Mouse (Mus musculus) limb, embryonic 12.5 days (tissue): ENCODE measurements at regions not wholly inside any gene's neighbourhood (a gene's known extent, or its start where the extent isn't known, plus 50 kb on each side); places are given as distances from the start of the nearest gene placed in this dataset.

Source experiments
- ATAC-seq: fragments of 200-750 bp; cut with Nextera tagmentation; 2 replicates; pipeline ENCODE4 v1.8.0; 2017; ENCODE audit warnings: low read depth, moderate TSS enrichment; ENCODE audit not compliant: insufficient number of reproducible peaks, insufficient read depth, low FRiP score, low TSS enrichment
- H3K27ac ChIP-seq: fragments of 300-500 bp; sonication (generic); 2 replicates; pipeline ENCODE4 v1.5.1; 2016; ENCODE audit warnings: mild to moderate bottlenecking, moderate library complexity
- H3K27me3 ChIP-seq: fragments of 300-500 bp; sonication (generic); 2 replicates; pipeline ENCODE4 v1.6.1; 2016; ENCODE audit warnings: mild to moderate bottlenecking, moderate library complexity
- H3K36me3 ChIP-seq: fragments of 300-500 bp; sonication (generic); 2 replicates; pipeline ENCODE4 v1.6.1; 2016; ENCODE audit warnings: mild to moderate bottlenecking, moderate library complexity
- H3K4me1 ChIP-seq: fragments of 300-500 bp; sonication (generic); replicated peaks from 2 replicates; pipeline ENCODE4 v1.6.1; 2016
- H3K4me2 ChIP-seq: fragments of 300-500 bp; sonication (generic); 2 replicates; pipeline ENCODE4 v1.6.1; 2016; ENCODE audit warnings: mild to moderate bottlenecking, moderate library complexity
- H3K4me3 ChIP-seq: fragments of 300-500 bp; sonication (generic); replicated peaks from 2 replicates; pipeline ENCODE4 v1.5.1; 2016; ENCODE audit warnings: mild to moderate bottlenecking
- H3K9ac ChIP-seq: fragments of 300-500 bp; sonication (generic); replicated peaks from 2 replicates; pipeline ENCODE4 v1.6.1; 2016; ENCODE audit warnings: mild to moderate bottlenecking, moderate library complexity
- H3K9me3 ChIP-seq: fragments of 300-500 bp; sonication (generic); 2 replicates; pipeline ENCODE4 v1.6.1; 2016; ENCODE audit warnings: mild to moderate bottlenecking, moderate library complexity
- WGBS: fragments of 180-500 bp; shearing (Covaris S2); methylation state at CpG from one replicate; pipeline ENCODE4 v1.1.7; 2016; 5-methylcytosine and 5-hydroxymethylcytosine counted together

DNA sequence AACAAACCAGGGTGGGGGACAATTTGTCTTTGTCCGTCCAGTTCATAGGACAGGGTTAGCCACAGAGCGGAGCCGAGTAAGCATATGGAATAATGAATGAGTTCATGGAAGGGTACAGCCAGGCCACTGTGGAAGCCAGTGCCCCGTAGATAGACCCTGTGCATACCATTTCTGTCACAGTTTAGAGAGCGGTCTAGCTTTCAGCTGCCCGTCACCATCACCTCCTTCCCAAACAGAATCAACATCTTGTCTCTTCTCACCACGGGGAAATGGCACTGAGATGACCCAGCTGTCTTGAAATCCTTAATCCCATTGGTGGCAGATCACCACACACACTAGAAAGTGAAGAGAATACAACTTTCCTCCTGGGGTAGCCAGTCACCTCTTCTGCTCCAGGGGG lies 178.7 kb downstream of the Zfp36l1 start:
- Histone ChIP-seq H3K27ac (no peak overlapping the region), H3K4me3 (no peak overlapping the region), H3K4me1 (peaks cover 45% of the 10 kb centered on the region), H3K4me2 (no peak overlapping the region), H3K36me3 (no peaks in the 10 kb centered on the region), H3K9ac (no peak overlapping the region), H3K27me3 (no peaks in the 10 kb centered on the region), H3K9me3 (no peaks in the 10 kb centered on the region)
- no peak for ATAC-seq
- 76% methylated on average over 7 of the region's 7 CpGs for WGBS

DNA sequence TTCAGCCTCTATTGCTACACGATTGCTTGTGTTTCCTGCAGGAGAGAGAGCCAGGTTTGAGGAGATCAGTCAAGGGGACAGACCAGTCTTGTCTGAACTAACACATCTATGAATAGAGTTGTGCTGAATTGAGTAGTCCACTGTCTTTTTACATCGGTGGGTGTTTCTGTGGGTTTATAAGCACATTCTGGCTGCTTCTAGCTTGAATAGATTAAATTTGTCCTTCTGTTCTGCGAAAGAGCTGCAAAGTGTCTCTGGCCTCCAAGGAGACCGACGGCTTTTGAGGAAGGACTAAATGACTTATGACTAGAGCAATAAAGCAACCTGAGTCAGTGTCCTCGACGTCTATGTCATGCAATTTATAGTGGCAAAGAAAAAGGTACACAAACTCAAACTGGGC lies 179.9 kb downstream of the Zfp36l1 start:
- Histone ChIP-seq H3K9me3 (no peaks in the 10 kb centered on the region), H3K4me1 (peaks cover 55% of the 10 kb centered on the region), H3K27me3 (no peaks in the 10 kb centered on the region), H3K4me3 (no peak overlapping the region), H3K36me3 (no peaks in the 10 kb centered on the region), H3K27ac (no peak overlapping the region), H3K4me2 (no peak overlapping the region), H3K9ac (no peak overlapping the region)
- no peak for ATAC-seq
- 72% methylated on average over 7 of the region's 7 CpGs for WGBS

DNA sequence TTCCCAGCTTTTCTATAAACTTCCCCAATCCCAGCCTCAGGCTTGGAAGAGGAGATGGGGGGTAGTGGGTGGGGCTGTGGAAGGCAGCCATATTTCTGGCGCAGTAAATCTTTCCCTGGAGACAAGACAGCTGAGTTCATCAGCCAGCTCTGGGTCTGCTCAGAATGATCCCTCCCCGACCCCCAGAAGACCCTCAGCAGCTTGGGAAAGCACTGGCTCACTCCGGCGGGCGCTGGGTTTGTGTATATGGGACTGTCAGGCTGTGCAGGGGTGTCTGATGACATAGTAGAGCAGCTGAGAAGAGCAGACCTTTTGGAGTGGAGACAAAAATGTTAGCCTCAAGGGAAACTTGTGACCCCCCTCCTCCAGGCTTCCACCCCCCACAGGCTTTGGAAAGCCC lies 181.4 kb downstream of the Zfp36l1 start:
- Histone ChIP-seq H3K36me3 (no peaks in the 10 kb centered on the region), H3K27ac (peak overlapping the region; percentile 59; the same call in 1 of the 2 replicates), H3K9me3 (no peaks in the 10 kb centered on the region), H3K4me2 (no peak overlapping the region), H3K9ac (no peak overlapping the region), H3K27me3 (no peaks in the 10 kb centered on the region), H3K4me3 (no peak overlapping the region), H3K4me1 (peaks cover 56% of the 10 kb centered on the region)
- 42% methylated on average over 5 of the region's 5 CpGs for WGBS
- peak; percentile 17; the same call in 1 of the 2 replicates for ATAC-seq

DNA sequence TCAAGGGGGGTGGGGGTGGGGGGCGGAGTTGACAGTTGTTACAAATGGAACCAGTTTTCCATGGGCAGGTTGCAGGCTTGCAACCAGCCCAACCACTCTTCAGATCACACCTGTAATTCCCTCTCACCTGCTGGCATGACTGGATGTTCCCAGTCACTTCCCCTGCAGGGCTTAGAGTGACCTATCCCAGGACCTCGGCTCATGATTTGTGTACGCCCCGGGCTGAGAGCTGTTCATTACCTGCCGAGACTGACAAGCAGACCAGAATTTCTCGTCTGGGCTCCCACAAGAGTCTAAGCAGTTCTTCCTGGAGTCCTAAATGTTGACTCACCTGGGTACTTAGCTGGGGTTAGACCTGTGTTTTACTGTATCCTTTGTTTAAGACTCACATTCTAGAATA lies 183.0 kb downstream of the Zfp36l1 start:
- ATAC-seq, result no peak
- no peak overlapping the region for H3K4me3 ChIP-seq
- no peaks in the 10 kb centered on the region for H3K9me3 ChIP-seq
- peak overlapping the region; percentile 96 for H3K27ac ChIP-seq
- H3K4me1 ChIP-seq, result peaks cover 64% of the 10 kb centered on the region
- H3K36me3 ChIP-seq, result no peaks in the 10 kb centered on the region
- H3K4me2 ChIP-seq, result no peak overlapping the region
- 37% methylated on average over 6 of the region's 6 CpGs for WGBS
- H3K27me3 ChIP-seq, result no peaks in the 10 kb centered on the region
- no peak overlapping the region for H3K9ac ChIP-seq

DNA sequence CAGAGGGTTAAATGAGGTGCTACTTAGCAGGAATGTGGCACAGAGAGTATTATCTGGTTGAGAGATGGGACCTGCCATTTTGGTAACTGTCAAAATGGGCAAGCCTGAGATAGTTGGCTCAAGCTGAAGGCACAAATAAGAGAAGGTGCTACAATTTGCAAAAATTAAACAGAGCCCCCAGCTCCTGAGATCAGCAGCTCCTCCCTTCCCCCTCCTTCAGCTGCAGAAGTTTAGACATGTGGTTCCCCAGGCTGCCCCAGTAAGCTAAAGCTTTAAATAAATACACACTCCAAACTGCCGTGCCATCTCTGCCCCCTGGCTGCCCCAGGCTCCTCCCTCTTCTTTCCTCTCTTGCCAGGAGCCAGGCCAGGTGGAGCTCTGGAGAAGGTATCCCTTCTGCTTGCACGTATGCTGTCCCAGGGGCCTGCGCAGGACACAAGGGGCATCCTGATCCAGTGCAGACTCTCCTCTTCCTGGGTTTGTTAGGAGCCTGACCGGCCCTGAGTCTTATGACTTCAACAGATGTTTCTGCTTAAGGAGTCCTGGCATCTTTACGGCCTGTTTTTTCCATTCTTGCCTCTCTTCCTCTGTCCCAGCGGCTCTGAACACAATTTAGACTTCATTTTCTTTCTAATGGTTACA lies 184.0 kb downstream of the Zfp36l1 start:
- H3K4me2 ChIP-seq, result peak overlapping the region; percentile 43
- no peak overlapping the region for H3K4me3 ChIP-seq
- 5% methylated on average over 6 of the region's 6 CpGs for WGBS
- no peak overlapping the region for H3K9ac ChIP-seq
- no peaks in the 10 kb centered on the region for H3K9me3 ChIP-seq
- peak; percentile 77; the same call in 1 of the 2 replicates for ATAC-seq
- H3K27me3 ChIP-seq, result no peaks in the 10 kb centered on the region
- H3K36me3 ChIP-seq, result no peaks in the 10 kb centered on the region
- H3K27ac ChIP-seq, result peak overlapping the region; percentile 96
- H3K4me1 ChIP-seq, result peaks cover 70% of the 10 kb centered on the region

DNA sequence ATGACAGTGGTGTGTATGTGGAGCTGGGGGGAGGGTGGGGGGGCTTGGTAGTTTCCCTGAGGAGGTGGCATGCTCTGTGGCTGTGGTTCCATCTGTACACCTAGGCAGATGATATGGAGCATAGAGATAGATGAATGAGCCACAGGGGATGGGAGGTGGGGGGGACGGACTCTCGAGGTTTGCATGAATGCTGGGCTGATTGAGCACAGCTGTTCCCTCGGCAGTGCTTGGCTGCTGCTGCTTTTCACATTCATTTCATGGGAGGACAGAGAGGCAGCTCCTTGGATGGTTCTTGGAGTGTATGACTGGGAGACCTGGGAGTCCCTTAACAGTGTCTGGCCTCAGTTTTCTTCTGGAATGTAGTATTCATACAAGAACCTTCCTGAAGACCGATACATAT lies 184.5 kb downstream of the Zfp36l1 start:
- Histone ChIP-seq H3K4me2 (0 out of 2 replicates have a peak overlapping the region, but pooled peaks have one; percentile 43), H3K4me1 (peaks cover 70% of the 10 kb centered on the region)

DNA sequence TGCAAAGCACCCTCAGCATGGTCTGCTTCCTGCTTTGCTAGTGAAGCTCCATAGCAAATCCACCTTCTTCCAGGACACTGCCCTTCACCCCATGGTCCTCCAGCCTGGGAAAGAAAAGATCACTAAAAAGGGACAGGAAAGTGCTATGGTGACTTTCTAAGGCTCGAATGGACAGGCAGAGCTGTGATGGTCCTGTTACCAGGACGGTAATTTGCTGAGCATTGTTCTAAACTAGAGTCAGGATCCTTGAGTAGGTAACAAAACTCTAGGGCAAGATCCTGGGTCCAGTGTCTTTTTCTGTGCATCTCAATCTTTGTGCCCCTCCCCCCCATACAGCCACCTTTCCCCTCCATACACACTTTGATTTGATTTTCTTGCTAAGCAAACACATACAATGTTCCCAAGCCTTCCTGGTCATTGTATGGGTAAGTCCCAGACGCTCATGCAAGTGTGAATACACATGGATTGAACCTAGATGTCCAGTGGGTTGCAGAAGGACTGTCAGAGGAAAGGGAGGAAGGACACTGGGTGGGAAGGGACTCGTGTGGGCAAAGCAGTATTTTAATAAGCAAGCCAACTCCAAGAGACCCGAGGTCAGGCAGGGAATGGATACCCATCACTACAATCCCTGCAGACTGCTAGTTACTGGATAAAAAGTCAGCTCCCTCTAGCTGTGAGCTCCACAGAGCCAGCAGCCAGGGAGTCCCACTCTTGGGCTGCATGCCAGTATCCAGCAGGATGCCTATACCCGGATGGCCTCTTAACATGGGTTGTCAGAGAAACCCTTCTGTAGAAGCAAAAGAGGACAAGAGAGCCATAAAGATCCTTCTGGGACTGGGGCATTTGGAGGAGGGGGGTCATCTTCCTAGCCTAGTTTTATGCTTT lies 186.9 kb downstream of the Zfp36l1 start:
- Histone ChIP-seq H3K4me3 (no peak overlapping the region), H3K4me1 (peaks cover 74% of the 10 kb centered on the region), H3K4me2 (0 out of 2 replicates have a peak overlapping the region, but pooled peaks have one; percentile 30), H3K27me3 (no peaks in the 10 kb centered on the region), H3K36me3 (no peaks in the 10 kb centered on the region), H3K9me3 (no peaks in the 10 kb centered on the region), H3K27ac (peak overlapping the region; percentile 87), H3K9ac (peak overlapping the region; percentile 27)
- WGBS, result 29% methylated on average over 6 of the region's 6 CpGs
- ATAC-seq, result no peak

More for the DNA sequence above, 184.5 kb downstream of the Zfp36l1 start:
- Histone ChIP-seq H3K27ac (peak overlapping the region; percentile 96), H3K36me3 (no peaks in the 10 kb centered on the region), H3K9me3 (no peaks in the 10 kb centered on the region), H3K9ac (no peak overlapping the region), H3K27me3 (no peaks in the 10 kb centered on the region), H3K4me3 (no peak overlapping the region)
- ATAC-seq, result 0 out of 2 replicates have a peak, but pooled peaks have one; percentile 9
- WGBS, result 20% methylated on average over 4 of the region's 4 CpGs

DNA sequence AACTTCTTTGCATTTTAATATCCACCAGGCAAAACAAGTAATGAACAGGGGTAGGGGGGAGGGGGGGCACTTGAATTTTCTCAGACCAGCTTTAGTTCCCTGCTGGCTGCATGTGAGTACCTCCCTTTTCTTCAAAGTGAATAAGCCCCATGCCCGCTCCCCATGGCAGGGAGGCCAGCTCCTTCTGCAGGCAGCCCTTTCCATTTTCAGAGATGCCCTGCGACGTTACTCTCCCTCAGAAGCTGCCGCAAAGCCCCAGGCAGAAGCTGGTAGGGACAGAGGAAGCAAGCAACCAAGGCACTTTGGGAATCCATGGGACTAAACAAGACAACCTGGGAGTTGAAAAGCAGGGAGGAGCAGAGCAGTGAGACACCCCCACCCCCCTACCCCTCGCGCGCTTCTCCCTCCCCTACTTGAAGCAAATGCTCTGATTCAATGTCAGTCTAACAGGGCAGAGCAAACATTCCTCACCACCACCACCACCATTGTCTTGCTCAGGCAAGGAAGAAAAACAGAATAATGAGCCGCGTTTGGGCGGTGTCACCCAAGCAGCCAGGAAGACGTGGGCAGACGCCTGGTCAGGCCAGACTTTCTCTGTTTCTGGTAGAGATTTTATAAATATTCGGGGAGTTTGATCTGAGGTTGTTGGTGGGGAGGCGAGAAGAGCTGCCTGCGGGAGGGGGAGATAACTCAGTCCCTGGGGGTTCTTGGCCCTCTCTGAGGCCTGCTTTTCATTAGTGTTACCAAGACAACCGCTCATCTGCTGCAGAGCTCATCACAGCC lies 187.7 kb downstream of the Zfp36l1 start:
- peak overlapping the region; percentile 30; the same call in 1 of the 2 replicates for H3K4me2 ChIP-seq
- ATAC-seq, result no peak

DNA sequence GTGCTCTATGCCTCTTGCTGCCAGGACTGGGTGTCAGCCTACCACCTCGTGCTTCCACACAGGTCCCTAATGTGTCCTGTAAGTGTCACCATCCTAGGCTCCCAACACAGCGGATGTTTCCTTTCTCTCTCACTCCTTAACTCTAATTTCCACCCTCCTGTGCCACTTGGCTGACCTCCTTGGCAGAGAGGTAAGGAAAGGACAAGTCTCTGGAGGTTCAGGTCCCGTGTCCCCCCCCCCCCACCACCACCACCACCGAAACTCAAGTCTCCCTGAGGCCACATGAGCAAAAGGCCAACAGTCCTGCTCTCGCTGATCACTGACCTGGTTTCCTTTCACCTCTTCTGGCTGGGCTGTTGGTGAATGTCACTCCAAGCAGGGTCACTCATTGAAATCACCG lies 189.0 kb downstream of the Zfp36l1 start:
- H3K27me3 ChIP-seq, result no peaks in the 10 kb centered on the region
- H3K9ac ChIP-seq, result no peak overlapping the region
- peaks cover 4% of the 10 kb centered on the region; the same call in 1 of the 2 replicates for H3K9me3 ChIP-seq
- H3K27ac ChIP-seq, result no peak overlapping the region
- H3K36me3 ChIP-seq, result no peaks in the 10 kb centered on the region
- no peak overlapping the region for H3K4me2 ChIP-seq
- H3K4me1 ChIP-seq, result peaks cover 59% of the 10 kb centered on the region
- no peak for ATAC-seq
- no peak overlapping the region for H3K4me3 ChIP-seq
- 71% methylated on average over 6 of the region's 6 CpGs for WGBS

More for the DNA sequence above, 187.7 kb downstream of the Zfp36l1 start:
- Histone ChIP-seq H3K9ac (peak overlapping the region; percentile 27), H3K4me1 (peaks cover 72% of the 10 kb centered on the region), H3K27me3 (no peaks in the 10 kb centered on the region), H3K9me3 (peaks cover 2% of the 10 kb centered on the region; the same call in 1 of the 2 replicates), H3K27ac (peak overlapping the region; percentile 87), H3K36me3 (no peaks in the 10 kb centered on the region), H3K4me3 (no peak overlapping the region)
- 9% methylated on average over 16 of the region's 16 CpGs for WGBS

DNA sequence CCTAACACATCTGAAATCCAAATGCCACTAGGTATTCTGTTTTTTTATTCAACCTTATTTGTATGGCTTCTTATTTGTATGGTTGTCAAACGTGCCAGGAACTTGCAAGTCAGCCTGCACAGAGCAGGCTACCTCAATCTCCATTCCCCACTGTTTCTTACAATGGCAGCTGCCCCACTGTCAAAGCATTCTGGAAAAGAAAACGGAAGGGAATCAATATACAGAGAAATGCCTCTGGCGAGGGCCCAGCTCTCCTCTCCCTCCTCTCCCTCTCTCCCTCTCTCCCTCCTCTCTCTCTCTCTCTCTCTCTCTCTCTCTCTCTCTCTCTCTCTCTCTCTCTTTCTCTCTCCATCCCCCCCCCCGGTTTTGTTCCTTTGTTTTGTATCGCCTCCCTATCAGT lies 191.0 kb downstream of the Zfp36l1 start:
- no peak for ATAC-seq
- peak overlapping the region; percentile 32; the same call in 1 of the 2 replicates for H3K27ac ChIP-seq
- 66% methylated on average over 5 of the region's 5 CpGs for WGBS
- H3K4me2 ChIP-seq, result no peak overlapping the region
- no peaks in the 10 kb centered on the region for H3K27me3 ChIP-seq
- no peaks in the 10 kb centered on the region for H3K36me3 ChIP-seq
- no peak overlapping the region for H3K9ac ChIP-seq
- peaks cover 54% of the 10 kb centered on the region for H3K4me1 ChIP-seq
- H3K4me3 ChIP-seq, result no peak overlapping the region
- H3K9me3 ChIP-seq, result peaks cover 4% of the 10 kb centered on the region; the same call in 1 of the 2 replicates

DNA sequence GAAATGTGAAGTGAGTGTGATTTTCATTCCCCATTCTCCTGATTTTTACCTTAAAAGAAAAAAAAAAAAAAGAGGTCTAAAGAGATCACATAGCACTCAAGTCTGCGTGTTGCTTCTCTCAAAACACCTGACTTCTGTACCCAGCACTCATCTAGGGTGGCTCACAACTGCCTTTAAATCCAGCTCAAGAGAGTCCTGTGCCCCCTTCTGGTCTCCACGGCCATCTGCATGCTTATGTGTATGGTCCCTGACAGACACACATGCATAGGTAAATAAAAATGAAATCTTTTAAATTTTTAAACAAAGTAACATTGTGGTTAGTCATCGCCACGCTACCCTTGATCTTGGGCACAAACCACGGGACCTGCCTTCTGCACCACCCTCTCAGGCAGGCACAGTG lies 193.8 kb downstream of the Zfp36l1 start:
- WGBS, result 93% methylated on average over 5 of the region's 5 CpGs
- ATAC-seq, result no peak
- no peak overlapping the region for H3K27ac ChIP-seq

More for the DNA sequence above, 193.8 kb downstream of the Zfp36l1 start:
- Histone ChIP-seq H3K27me3 (no peaks in the 10 kb centered on the region), H3K36me3 (no peaks in the 10 kb centered on the region), H3K4me2 (no peak overlapping the region), H3K4me3 (no peak overlapping the region), H3K9me3 (peaks cover 4% of the 10 kb centered on the region; the same call in 1 of the 2 replicates), H3K4me1 (peaks cover 29% of the 10 kb centered on the region), H3K9ac (no peak overlapping the region)
